Comparison of ENCODE assay signal across 9 mouse cellular contexts in genomic region chrX:37190755-37191104, GRCm38 (mm10). TPM values are rescaled to one million over a fixed set of nuclear protein-coding genes. Genes with fewer than 3 reads are reported as not detected.
DNase-seq lines count a peak whose midpoint lies in the region; ATAC-seq and TF ChIP-seq lines count a peak whose summit lies in the region.
"Had no signal": no experiment of that assay in that cellular context is flagged by ENCODE, and none has a peak within 500 bp of the region (broad histone marks: within the 10 kb centered on the region; RNA-seq: fewer than 3 reads in every experiment).

No protein-coding gene starts in this region.

- intact Hi-C loops in gastrocnemius, postnatal 14 days (cut with DNase I; ENCODE audit: low total_unique reads): no loop called here

- H3K9me3 ChIP-seq in hindbrain, embryonic 10.5 days: peaks cover 4% of the 10 kb centered on the region; the same call in 1 of the 2 replicates
- H3K9me3 ChIP-seq in midbrain, embryonic 11.5 days (ENCODE audit: control insufficient read depth, low read length): no peaks in the 10 kb centered on the region

- no peak for TF ChIP-seq CTCF in kidney, adult 2 months (conservative IDR thresholded peaks at IDR 0.05; ENCODE audit: insufficient read depth, insufficient read length, low read depth, low read length)
- TF ChIP-seq CTCF in bone marrow, adult 2 months (IDR thresholded peaks at IDR 0.05; ENCODE audit: control insufficient read depth, insufficient read depth, low read length): no peak

- WGBS in kidney, adult 2 months: under 1% methylated on average over 20 of the region's 20 CpGs
- 18% methylated on average over 20 of the region's 20 CpGs for WGBS in bone marrow, adult 2 months
- WGBS in hindbrain, embryonic 10.5 days: 19% methylated on average over 20 of the region's 20 CpGs
- WGBS in midbrain, embryonic 11.5 days: 13% methylated on average over 20 of the region's 20 CpGs

- H3K36me3 ChIP-seq in kidney, adult 2 months (ENCODE audit: control insufficient read depth, insufficient read depth, low read length): no peaks in the 10 kb centered on the region
- H3K36me3 ChIP-seq in hindbrain, embryonic 10.5 days: peaks cover 4% of the 10 kb centered on the region; the same call in 1 of the 2 replicates
- H3K36me3 ChIP-seq in midbrain, embryonic 11.5 days (ENCODE audit: control insufficient read depth, insufficient read depth, low read length): no peaks in the 10 kb centered on the region

- peak overlapping the region; percentile 59 for H3K4me2 ChIP-seq in midbrain, embryonic 11.5 days

- no peak overlapping the region for H3K27ac ChIP-seq in kidney, adult 2 months (ENCODE audit: insufficient read depth, low read depth, low read length)
- no peak overlapping the region for H3K27ac ChIP-seq in bone marrow, adult 2 months (ENCODE audit: control insufficient read depth, insufficient read depth, low read depth, low read length, poor library complexity)
- peak overlapping the region; percentile 85 for H3K27ac ChIP-seq in hindbrain, embryonic 10.5 days
- no peak overlapping the region for H3K27ac ChIP-seq in midbrain, embryonic 11.5 days (ENCODE audit: low read depth, low read length)

- TF ChIP-seq POLR2A in kidney, adult 2 months (IDR thresholded peaks at IDR 0.05; ENCODE audit: low read depth, low read length): no peak
- TF ChIP-seq POLR2A in bone marrow, adult 2 months (IDR thresholded peaks at IDR 0.05; ENCODE audit: borderline replicate concordance, control insufficient read depth, low read depth, low read length): no peak

- no peak; the same call in 1 of the 2 replicates for ATAC-seq in midbrain, embryonic 11.5 days (ENCODE audit: low FRiP score)

- H3K9ac ChIP-seq in midbrain, embryonic 11.5 days (ENCODE audit: low read length): peak overlapping the region; percentile 55

- DNase-seq in kidney, adult 2 months: peak; percentile 3
- DNase-seq in kidney, adult 11 months: no peak
- no peak for DNase-seq in hindbrain, embryonic 10.5 days (ENCODE audit: low spot score)
- DNase-seq in midbrain, embryonic 11.5 days (ENCODE audit: low spot score, missing footprints): no peak
- no peak for DNase-seq in adrenal gland, adult 2 months
- no peak for DNase-seq in frontal cortex, postnatal 10 days (ENCODE audit: low spot score in 2 of 2)
- DNase-seq in gastrocnemius, postnatal 14 days: no peak

- H3K27me3 ChIP-seq in kidney, adult 2 months (replicated peaks; ENCODE audit: control insufficient read depth, insufficient read depth, low read length): no peaks in the 10 kb centered on the region
- H3K27me3 ChIP-seq in hindbrain, embryonic 10.5 days (ENCODE audit: insufficient read depth, poor library complexity, severe bottlenecking): no peaks in the 10 kb centered on the region
- no peaks in the 10 kb centered on the region for H3K27me3 ChIP-seq in midbrain, embryonic 11.5 days (ENCODE audit: control insufficient read depth, insufficient read depth, low read length)

- peak overlapping the region; percentile 84 for H3K4me3 ChIP-seq in kidney, adult 2 months (ENCODE audit: insufficient read depth, low read depth, low read length)
- peak overlapping the region; percentile 98 for H3K4me3 ChIP-seq in bone marrow, adult 2 months (replicated peaks; ENCODE audit: control insufficient read depth, low read depth, low read length)
- H3K4me3 ChIP-seq in hindbrain, embryonic 10.5 days: peak overlapping the region; percentile 63
- peak overlapping the region; percentile 50 for H3K4me3 ChIP-seq in midbrain, embryonic 11.5 days (ENCODE audit: low read depth, low read length)

- H3K4me1 ChIP-seq in kidney, adult 2 months (ENCODE audit: control insufficient read depth, insufficient read depth, low read length): no peaks in the 10 kb centered on the region; the same call in 1 of the 2 replicates
- H3K4me1 ChIP-seq in bone marrow, adult 2 months (ENCODE audit: control insufficient read depth, insufficient read depth, low read length): no peaks in the 10 kb centered on the region; the same call in 1 of the 2 replicates
- H3K4me1 ChIP-seq in hindbrain, embryonic 10.5 days (replicated peaks): no peaks in the 10 kb centered on the region
- H3K4me1 ChIP-seq in midbrain, embryonic 11.5 days (ENCODE audit: control insufficient read depth, insufficient read depth, low read length): no peaks in the 10 kb centered on the region

RNA-seq across cellular contexts. Expression of gene Ndufa1, which starts 0.2 kb away (rescaled TPM):
- polyA plus RNA-seq in kidney, adult 2 months (2012; rRNA removed): 677 and 921 TPM in 2 replicates
- 74.4 and 125 TPM in 2 replicates for polyA plus RNA-seq in bone marrow, adult 2 months (2011; ENCODE audit: insufficient read depth, insufficient read length, low replicate concordance, missing spikeins)
- polyA plus RNA-seq in hindbrain, embryonic 10.5 days (2016; fragmentation: Nextera tagmentation; extraction: Ambion mirVana): 415 and 490 TPM in 2 replicates
- polyA plus RNA-seq in midbrain, embryonic 11.5 days (2014; fragmentation: Nextera tagmentation; extraction: Ambion mirVana): 387 and 428 TPM in 2 replicates
- total RNA-seq in adrenal gland, adult 2 months (2021): 100 to 1,000 TPM; 364 to 574 TPM
- polyA plus RNA-seq in adrenal gland, adult 2 months (2012; rRNA removed): 83.7 and 84.5 TPM in 2 replicates
- 100 to 1,000 TPM; 346 to 390 TPM for total RNA-seq in gastrocnemius, postnatal 14 days (2021)

RNA-seq across cellular contexts. Expression of gene Rnf113a1, which starts 0.3 kb away (rescaled TPM):
- polyA plus RNA-seq in kidney, adult 2 months (2012; rRNA removed): 1.9 and 2.7 TPM in 2 replicates
- 1.3 and 3.3 TPM in 2 replicates for polyA plus RNA-seq in bone marrow, adult 2 months (2011; ENCODE audit: insufficient read depth, insufficient read length, low replicate concordance, missing spikeins)
- polyA plus RNA-seq in hindbrain, embryonic 10.5 days (2016; fragmentation: Nextera tagmentation; extraction: Ambion mirVana): 13.4 and 15.0 TPM in 2 replicates
- 14.1 and 15.5 TPM in 2 replicates for polyA plus RNA-seq in midbrain, embryonic 11.5 days (2014; fragmentation: Nextera tagmentation; extraction: Ambion mirVana)
- total RNA-seq in adrenal gland, adult 2 months (2021): 1 to 10 TPM; 3.1 to 5.3 TPM
- polyA plus RNA-seq in adrenal gland, adult 2 months (2012; rRNA removed): 1.4 and 1.8 TPM in 2 replicates
- total RNA-seq in gastrocnemius, postnatal 14 days (2021): 1 to 10 TPM; 1.8 to 2.4 TPM

RNA-seq across cellular contexts. Expression of gene Gm9, which starts 20.1 kb away (rescaled TPM):
- polyA plus RNA-seq in kidney, adult 2 months (2012; rRNA removed): not detected in 2 replicates
- polyA plus RNA-seq in bone marrow, adult 2 months (2011; ENCODE audit: insufficient read depth, insufficient read length, low replicate concordance, missing spikeins): not detected in 2 replicates
- not detected in 2 replicates for polyA plus RNA-seq in hindbrain, embryonic 10.5 days (2016; fragmentation: Nextera tagmentation; extraction: Ambion mirVana)
- polyA plus RNA-seq in midbrain, embryonic 11.5 days (2014; fragmentation: Nextera tagmentation; extraction: Ambion mirVana): not detected in 2 replicates
- not detected for total RNA-seq in adrenal gland, adult 2 months (2021)
- not detected in 2 replicates for polyA plus RNA-seq in adrenal gland, adult 2 months (2012; rRNA removed)
- not detected for total RNA-seq in gastrocnemius, postnatal 14 days (2021)
- total RNA-seq: left cerebral cortex, postnatal 14 days had no signal

RNA-seq across cellular contexts. Expression of gene Akap14, which starts 22.1 kb away (rescaled TPM):
- polyA plus RNA-seq in kidney, adult 2 months (2012; rRNA removed): not detected in 2 replicates
- 0.54 TPM in 1 of 2 replicates, not detected in the other for polyA plus RNA-seq in bone marrow, adult 2 months (2011; ENCODE audit: insufficient read depth, insufficient read length, low replicate concordance, missing spikeins)
- polyA plus RNA-seq in hindbrain, embryonic 10.5 days (2016; fragmentation: Nextera tagmentation; extraction: Ambion mirVana): 0.17 and 0.35 TPM in 2 replicates
- polyA plus RNA-seq in midbrain, embryonic 11.5 days (2014; fragmentation: Nextera tagmentation; extraction: Ambion mirVana): 0.08 and 0.10 TPM in 2 replicates
- not detected for total RNA-seq in adrenal gland, adult 2 months (2021)
- not detected in 2 replicates for polyA plus RNA-seq in adrenal gland, adult 2 months (2012; rRNA removed)
- total RNA-seq in gastrocnemius, postnatal 14 days (2021): not detected
- total RNA-seq: left cerebral cortex, postnatal 14 days had no signal

RNA-seq across cellular contexts. Expression of gene Rhox1, which starts 31.3 kb away (rescaled TPM):
- polyA plus RNA-seq in kidney, adult 2 months (2012; rRNA removed): not detected in 2 replicates
- polyA plus RNA-seq in bone marrow, adult 2 months (2011; ENCODE audit: insufficient read depth, insufficient read length, low replicate concordance, missing spikeins): not detected in 2 replicates
- not detected in 2 replicates for polyA plus RNA-seq in hindbrain, embryonic 10.5 days (2016; fragmentation: Nextera tagmentation; extraction: Ambion mirVana)
- not detected in 2 replicates for polyA plus RNA-seq in midbrain, embryonic 11.5 days (2014; fragmentation: Nextera tagmentation; extraction: Ambion mirVana)
- not detected for total RNA-seq in adrenal gland, adult 2 months (2021)
- not detected in 2 replicates for polyA plus RNA-seq in adrenal gland, adult 2 months (2012; rRNA removed)
- total RNA-seq in gastrocnemius, postnatal 14 days (2021): not detected
- total RNA-seq: left cerebral cortex, postnatal 14 days had no signal
